Mouse (Mus musculus) heart, adult 8-10 months (tissue): ENCODE results near the gene Slc47a1. TPM values are rescaled to one million over a fixed set of nuclear protein-coding genes. Genes with fewer than 3 reads are reported as not detected.
"Not testable (repeated sequence)": the region's sequence is repeated elsewhere in the genome, so short reads cannot be mapped to it uniquely, and the experiment has no call there.

ENCODE experiments used
- DNase-seq: peaks from one replicate; pipeline ENCODE4 v3.0.0; 2022; ENCODE audit warnings: low spot score
- total RNA-seq, 4 experiments: library from RNA; stranded (reverse); gene quantifications; 2 replicates each; pipeline ENCODE4 v1.2.4; 2022

Slc47a1 gene
- 10 to 100 TPM; 24.9 to 31.1 (median 29.5) TPM for total RNA-seq

DNA sequence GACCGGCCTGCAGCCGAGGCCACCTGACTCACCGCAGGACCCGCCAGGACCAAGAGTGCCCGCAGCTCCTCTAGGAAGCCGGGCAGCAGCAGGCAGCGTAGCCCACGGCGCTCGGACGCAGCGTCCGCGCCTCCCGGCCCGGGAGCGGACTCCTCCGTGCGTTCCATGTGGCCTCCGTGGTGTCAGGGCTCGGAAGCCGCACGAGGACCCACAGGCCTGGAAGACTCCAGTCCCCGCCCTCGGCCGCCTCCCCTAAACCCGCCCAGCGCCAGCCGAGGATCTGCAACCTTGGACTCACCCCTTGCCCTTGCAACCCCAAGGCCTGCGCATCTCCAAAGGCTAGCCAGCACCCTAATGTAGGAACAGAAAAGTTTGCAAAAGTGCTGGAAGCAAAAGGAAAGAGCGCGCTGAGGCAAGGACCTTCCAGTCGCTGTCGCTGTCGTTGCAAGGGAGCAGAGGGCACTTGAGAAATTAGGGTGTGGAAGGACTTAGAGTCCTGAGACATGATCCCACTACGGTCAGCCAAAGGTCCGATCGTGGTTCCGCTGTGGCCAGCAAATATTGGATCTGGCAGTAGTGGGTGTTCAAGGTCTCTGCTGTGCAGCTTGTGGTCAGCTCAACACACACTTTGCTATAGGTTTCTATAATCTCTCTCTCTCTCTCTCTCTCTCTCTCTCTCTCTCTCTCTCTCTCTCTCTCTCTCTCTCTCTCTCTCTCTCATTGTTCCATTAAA lies at the start of gene Slc47a1:
Gene Slc47a1 (minus strand): TSS at position 465 of the 733 bp plus-strand sequence.
- DNase-seq = no peak

DNA sequence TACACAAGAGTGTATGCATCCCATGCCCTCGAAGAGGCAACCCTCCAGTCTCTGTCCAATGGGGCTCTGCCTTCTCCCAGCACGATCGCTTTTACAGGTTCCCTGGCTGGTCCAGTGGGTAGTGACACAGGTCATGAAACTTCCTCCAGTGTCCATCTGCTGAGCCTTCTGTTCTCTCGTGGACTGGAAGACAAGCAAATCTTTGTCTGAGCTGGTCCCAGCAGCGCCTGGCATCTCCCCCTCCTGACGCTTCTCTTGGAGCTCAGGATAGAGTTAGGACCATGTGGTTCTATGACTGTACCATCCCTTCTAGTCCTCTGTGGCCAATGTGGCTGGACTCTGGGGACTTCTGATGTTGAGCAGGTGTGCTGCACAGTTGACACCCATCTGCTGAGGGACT lies 41.1 kb upstream of the Slc47a1 start:
- no peak for DNase-seq

DNA sequence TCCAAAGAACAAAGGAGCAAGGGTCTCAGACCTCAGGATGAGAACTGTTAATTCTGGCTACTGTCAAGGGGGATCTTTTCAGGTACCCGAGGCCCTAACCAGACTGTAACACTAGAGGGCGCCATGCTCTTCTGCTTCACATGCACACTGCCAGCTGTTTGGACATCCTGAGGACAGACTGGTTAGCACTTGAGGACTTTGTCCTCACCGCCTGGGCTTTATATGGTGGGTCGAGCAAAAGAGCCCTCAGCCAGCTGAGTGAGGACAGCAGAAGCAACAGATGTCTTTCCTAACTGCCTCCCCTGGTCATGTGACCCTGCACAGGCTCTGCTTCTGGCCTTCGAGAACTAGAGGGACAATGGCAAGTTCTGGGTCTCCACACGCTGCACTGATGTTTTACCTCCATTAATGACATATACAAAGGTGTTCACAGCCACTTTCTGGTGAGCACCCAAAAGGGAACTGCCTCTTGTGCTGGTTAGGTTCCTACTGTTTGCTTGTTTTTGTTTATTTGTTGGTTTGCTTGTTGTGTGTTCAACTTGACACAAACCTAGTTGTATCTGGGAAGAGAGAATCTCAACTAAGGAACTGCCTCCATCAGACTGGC lies 39.9 kb upstream of the Slc47a1 start:
- peak; percentile 86 for DNase-seq

DNA sequence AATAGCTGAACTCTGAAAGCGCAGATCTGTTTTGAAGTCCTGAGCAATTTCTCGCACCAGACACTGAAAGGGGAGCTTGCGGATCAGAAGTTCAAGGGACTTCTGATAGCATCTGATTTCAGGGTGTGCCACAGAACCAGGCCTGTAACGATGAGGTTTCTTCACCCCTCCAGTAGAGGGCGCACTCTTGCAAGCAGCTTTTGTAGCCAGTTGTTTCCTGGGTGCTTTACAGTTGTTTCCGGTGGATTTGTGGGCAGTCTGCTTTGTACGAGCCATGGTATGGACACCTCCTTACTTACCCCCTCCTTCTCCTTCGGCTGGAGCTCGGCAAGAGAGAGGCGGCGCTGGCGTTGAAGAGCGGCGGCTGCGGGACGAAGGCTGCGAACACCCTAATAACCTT lies 38.4 kb upstream of the Slc47a1 start:
- DNase-seq = not testable (repeated sequence)

DNA sequence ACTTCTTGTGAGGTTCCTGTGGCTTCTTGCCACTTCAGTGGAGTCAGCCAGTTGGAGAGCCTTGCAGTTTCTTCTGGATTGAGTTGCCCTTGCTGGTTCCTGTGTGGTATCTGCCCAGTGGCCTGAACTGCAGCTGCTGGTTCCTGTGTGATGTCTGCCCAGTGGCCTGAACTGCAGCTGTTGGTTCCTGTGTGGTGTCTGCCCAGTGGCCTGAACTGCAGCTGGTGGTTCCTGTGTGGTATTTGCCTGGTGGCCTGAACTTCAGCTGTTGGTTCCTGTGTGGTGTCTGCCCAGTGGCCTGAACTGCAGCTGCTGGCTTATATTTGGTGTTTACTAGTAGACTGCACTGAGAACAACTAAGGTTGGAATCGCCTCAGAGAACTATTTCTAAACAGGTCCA lies 37.3 kb upstream of the Slc47a1 start:
- DNase-seq = no peak

DNA sequence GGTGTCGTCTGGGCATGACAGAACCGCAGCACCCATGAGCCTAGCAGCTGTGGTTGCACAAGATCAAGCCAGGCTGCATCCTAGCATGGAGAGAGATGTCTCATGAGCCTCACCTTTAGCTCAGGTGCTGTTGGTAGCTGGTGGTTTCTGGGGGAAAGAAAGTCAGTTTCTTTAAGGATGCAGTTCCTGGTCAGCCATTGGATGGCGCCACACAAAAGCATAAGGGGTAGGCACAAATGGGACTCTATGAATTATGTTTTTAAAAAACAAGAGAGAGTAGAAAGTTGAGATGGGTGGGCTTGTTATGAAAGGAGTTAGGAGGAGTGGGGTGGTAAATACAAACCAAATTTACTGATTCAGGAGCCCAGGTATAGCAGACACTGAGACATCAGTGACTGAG lies 36.4 kb upstream of the Slc47a1 start:
- no peak for DNase-seq

DNA sequence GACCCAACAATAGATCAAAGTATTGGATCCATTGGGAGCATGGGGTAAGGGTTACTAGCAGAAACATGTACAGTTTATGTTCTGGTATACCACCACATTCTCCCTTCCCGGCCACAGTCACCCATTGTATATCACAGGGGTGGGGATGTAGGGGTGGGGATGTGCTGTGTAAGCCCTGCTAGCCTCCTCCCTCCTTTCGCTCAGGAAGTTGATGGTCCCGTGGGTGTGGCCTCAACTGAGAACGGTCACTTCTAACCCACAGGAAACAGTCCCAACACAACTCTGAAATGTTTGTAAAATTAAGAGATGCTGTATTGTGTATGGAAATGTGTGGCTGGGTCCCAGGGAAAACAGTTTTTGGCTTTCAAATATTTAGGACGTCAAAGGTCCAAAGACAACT lies 35.3 kb upstream of the Slc47a1 start:
- no peak for DNase-seq

DNA sequence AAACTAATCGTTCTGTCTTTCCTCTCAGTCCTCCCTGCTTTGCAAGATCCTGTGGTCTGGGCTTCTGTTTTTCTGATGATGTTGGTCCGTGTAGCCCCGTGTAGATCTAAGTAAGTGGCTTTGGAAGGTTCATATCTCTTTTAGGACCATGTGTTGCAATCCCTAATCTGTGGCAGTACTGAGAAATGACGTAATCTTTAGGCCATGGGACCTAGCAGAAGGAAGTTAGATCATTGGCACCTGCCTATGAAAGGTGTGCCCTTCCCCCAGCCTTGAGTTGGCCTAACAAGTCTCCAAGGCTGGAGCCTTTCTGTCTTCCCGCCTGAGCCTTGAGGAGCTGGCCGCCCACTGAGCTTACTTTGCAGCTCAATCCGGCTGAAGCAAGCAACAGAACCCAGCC lies 33.7 kb upstream of the Slc47a1 start:
- no peak for DNase-seq

DNA sequence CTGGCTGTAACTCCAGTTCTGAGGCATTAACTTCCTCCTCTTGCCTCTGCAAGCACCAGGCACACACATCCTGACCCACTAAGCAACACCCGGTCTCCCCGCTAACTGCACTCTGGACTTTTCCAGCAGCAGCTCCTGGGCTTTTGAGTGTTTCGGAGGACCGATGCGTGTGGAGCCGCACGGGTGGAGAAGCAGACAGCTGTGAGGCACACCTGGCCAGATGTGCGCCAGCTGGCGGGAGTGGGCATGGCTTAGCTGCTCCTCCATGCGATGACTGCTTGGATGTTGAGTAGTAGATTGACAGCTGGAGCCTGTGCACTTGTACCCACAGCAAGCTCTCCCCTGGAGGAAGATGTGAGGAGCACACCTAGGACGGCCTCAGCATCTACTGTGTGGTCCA lies 33.1 kb upstream of the Slc47a1 start:
- no peak for DNase-seq

DNA sequence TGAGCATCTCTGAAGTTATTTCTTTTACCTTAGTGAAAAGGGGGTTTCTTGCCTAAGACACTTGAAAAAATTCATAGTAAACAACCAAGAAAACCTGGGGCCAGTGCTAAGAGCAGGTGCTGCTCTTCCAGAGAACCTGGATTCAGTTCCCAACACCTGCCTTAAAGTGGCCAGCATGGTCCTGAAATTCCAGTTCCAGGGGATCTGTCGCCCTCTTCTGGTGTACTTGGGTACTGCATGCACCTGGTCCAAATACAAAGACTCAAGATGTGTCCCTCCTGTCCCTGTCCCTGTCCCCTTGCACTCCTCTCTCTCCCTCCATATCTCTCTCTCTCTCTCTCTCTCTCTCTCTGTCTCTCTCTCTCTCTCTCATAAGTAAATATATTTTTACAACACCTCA lies 32.0 kb upstream of the Slc47a1 start:
- peak; percentile 88 for DNase-seq

DNA sequence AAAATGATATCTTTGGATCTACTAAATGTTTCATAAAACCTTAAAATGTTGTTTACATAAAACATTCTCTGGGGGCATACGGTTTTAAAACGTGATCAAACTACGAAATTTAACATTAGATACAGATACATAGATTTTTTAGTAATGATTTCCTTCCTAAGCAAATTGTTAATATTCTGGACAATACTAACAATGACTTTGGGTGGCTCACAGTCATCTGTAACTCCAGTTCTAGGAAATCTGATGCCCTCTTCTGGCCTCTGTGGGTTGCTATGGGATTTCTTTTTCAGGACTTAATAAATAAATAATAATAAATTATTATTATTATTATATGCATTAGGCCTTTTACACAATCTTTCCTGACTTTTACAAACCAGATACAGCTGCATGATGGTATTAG lies 30.9 kb upstream of the Slc47a1 start:
- peak; percentile 46 for DNase-seq

DNA sequence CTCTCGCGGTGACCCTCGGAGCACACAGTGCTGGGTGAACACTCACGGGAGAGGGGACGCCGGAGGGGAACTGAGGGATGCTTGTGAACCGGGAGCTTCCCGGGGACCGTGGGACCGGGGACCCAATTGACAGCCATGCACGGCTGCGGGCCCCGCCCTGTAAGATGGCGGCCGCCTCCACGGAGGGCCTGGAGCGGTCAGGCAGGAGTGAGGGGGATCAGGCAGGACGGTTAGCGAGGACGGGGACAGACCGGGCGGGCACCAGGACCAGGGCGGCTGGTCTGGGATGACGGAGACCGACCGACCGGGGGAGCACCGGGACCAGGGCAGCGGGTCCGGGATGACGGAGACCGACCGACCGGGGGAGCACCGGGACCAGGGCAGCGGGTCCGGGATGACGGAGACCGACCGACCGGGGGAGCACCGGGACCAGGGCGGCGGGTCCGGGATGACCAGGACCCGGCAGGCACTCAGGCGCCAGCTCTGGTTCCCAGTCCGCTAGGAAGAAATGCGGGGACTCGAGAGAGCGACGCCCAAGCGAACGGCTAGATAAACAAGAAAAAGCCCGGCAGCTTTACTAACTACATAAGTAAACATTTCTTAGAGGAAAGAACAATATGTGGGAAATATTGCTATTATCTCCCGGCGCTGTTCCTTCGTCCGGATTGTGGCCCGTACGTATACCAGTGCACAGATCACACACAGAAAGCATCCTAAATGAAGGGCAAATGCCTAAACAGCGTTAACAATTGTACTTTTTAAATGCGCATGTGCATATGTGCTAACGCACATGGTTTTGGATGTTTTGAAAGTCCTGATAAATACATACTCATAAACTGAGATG lies 30.3 kb upstream of the Slc47a1 start:
- DNase-seq = peak; percentile 84

DNA sequence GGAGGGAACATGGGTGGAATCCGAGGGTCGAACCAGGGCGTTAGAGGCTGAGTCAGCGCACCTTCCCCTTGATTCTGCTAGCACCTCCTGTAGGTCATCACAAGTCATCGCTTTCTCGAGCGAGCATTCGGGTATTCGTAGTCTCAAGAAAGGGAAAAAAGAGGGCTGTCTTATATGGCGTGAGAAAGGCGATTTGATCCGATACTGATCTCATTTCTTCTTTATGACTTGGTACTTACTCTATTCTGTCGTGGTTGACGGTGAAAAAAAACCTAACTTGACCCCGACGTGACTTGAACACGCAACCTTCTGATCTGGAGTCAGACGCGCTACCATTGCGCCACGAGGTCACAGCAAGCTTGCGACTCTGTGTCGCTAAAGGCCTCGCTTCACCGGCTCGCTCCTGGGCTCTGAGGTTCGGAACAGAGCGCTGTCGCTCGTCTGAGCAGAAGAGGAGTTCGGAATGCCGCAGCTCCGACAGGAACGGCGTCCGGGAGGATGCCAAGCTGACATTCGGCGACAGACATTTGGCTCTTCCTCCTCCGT lies 29.6 kb upstream of the Slc47a1 start:
- peak; percentile 95 for DNase-seq

DNA sequence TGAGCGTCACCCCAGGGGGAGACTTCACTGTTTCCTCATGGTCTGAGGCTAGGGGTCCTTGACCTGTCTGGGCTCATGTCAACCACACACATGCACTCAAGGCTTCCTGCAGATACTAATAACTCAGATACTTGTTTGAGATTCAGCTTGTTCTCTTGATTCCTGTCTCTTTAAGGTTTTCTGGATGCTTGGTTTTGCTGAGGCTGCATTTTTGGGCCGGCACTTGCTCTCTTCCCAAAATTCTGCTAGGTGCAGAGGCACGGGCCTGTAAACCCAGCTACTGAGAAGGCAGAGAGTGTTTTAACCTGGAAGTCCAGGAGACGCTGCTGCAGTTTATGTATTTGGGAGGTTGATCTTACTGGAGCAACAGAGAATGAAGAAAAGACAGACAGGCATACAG lies 23.6 kb upstream of the Slc47a1 start:
- no peak for DNase-seq

DNA sequence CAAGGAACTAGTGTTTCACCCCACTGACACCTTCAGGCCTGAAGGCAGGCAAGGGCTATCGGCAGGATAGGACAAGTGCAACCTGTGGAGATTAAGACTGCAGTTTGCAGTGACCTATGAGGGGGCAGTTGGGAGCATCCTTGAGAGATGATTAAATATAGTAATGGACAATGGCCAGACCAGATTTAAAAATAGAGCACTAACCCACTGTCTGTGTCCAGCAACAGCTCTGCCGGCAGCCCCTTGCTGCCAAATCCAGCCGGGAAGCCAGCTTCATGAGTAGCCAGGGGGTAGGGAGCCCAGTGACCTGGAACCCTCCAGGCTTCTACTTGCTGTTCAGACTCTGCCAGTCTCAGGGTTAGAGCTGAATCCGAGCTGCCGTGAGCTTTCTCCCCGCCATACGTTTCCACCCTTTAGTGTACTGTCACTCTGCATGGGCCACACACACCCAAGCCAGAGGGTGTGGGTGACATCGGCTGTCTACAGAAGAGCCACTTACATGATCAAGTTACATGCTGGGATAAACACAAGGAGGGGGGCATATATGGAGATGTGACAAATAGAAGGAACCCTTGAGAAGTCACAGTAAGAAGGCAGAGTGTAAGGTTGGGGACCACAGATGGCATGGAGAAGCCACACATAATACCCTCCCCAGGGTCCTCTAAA lies 22.7 kb upstream of the Slc47a1 start:
- DNase-seq = peak; percentile 53

DNA sequence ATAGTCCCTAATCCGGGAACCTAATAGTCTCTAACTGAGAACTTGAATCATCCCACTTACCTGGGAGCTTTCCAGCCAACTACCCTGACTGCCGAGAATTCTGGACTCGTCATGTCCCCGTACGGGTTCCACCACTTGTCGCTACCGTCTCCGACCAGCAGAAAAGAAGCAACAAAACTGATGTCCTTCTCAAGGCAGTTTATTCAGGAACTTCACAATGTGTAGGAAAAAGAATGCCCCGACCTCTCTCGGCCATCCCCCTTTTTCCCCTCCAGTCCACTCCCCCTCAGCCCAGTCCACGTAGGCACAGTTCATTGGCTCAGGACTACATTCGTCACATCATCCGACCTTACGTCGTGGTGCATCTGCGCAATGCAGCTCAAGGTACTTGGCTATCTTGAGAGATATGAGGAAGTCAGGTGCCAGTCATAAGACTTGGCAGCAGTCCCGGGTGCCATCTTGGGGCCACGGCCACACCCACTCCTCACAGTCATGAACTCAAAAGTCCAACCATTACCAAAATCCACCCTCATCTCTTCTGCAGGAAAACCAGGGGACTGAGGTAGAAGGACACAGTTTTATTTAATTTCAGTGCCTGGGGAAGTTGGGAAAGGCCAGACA lies 19.4 kb upstream of the Slc47a1 start:
- DNase-seq = not testable (repeated sequence)

DNA sequence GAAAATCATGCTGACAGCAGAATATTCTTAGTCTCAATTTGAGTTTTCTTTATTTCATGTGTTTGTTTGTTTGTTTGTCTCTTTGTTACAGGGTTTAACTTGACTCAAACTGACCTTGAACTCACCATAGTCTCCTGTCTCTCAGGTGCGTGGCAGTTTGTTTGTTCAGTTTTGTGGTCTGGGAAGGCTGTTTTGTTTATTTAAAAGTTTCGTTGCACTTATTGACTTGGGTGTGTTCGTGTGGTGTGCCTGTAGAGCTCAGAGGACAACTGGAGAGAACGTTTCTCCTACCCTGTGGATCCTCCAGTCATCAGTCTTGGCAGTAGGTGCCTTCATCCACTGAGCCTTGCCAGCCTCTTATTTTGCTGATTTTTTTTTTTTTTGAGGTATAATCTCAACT lies 10.8 kb upstream of the Slc47a1 start:
- DNase-seq = no peak

DNA sequence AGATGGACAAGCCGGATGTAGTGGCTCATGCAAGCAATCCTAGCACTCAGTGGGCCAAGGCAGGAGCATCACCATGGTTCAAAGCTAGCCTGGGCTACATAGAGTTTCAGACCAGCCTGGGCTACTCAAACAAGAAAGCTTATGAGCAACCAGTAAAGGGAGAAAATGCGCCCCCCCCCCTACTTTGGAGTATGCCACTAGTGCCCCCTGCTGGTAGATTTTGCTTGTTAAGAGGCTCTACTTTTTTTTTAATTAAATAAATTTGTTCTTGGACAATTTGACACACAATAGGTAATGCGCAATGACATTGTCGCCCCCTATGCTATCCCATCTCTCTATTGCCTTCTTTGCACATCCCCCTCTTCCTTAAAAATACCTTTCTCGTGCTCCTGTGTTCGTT lies 9.9 kb upstream of the Slc47a1 start:
- DNase-seq = peak; percentile 26

DNA sequence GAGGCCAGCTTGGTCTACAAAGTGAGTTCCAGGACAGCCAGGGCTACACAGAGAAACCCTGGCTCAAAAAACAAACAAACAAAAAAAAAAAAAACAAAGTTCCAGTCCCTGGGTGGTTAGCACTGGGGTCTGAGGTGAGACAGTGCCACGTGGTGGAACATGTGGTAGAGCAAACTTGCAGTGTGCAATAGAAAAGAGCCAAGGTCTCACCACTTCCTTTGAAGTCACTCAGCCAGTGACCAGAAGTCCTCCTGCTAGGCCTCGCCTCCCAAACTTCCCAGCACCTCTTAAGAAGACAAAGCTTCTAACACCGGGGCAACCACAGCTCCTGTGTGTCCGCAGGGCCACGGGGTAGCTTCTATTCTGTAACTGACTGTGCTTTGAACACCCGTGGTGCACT lies 9.1 kb upstream of the Slc47a1 start:
- no peak for DNase-seq

DNA sequence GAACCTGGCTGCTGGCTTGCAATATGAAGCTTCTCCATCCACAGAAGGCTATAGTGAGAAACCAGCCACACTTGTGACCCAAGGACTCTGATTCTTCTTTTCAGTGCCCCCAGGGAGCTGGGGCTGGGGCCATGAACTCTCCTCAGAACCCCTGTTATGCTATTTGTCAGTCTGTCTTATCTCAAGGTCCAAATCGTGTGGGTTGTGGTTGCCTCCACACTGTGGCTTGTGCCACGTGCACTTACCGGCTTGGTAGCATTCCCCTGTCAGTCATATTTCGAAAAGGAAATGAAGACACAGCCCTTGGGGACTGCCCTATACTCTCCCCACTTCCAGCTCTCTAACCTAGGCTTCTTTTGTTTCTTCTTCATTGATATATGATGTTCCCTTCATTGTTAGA lies 7.6 kb upstream of the Slc47a1 start:
- no peak for DNase-seq

DNA sequence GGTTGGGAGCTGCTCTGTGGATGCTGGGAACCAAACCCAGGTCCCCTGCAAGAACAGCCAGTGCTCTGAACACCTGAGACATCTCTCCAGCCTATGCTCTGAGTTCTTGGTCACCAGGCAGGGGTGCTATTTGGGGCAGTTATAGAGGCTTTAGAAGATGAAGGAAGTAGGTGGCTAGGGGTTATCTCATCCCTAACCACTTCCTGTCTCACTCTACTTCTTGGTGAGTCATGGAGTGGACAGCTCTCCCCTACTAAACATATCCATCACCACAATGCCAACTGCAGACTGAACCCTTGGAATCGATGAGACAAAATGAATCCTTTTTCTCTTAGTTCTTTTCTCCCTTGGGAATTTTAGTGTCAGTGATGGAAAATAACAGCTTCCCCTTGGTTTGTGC lies 3.1 kb upstream of the Slc47a1 start:
- no peak for DNase-seq
